Mouse (Mus musculus) limb, embryonic 10.5 days (tissue): ENCODE results near the gene Ccdc162. TPM values are rescaled to one million over a fixed set of nuclear protein-coding genes. Genes with fewer than 3 reads are reported as not detected.

Source experiments
- DNase-seq: peaks from one replicate; pipeline ENCODE4 v3.0.0-alpha.2; 2017; ENCODE audit warnings: low spot score
- H3K27ac ChIP-seq: fragments of 300-500 bp; sonication (generic); 2 replicates; pipeline ENCODE4 v1.5.1; 2016; ENCODE audit warnings: mild to moderate bottlenecking
- H3K27me3 ChIP-seq: fragments of 300-500 bp; sonication (generic); 2 replicates; pipeline ENCODE4 v1.6.1; 2016; ENCODE audit warnings: low read depth, mild to moderate bottlenecking; ENCODE audit not compliant: poor library complexity, severe bottlenecking
- H3K36me3 ChIP-seq: fragments of 300-500 bp; sonication (generic); 2 replicates; pipeline ENCODE4 v1.6.1; 2016; ENCODE audit warnings: mild to moderate bottlenecking, moderate library complexity
- H3K4me1 ChIP-seq: fragments of 300-500 bp; sonication (generic); 2 replicates; pipeline ENCODE4 v1.6.1; 2016
- H3K4me3 ChIP-seq: fragments of 300-500 bp; sonication (generic); 2 replicates; pipeline ENCODE4 v1.5.1; 2016; ENCODE audit warnings: mild to moderate bottlenecking, moderate library complexity
- H3K9me3 ChIP-seq: fragments of 300-500 bp; sonication (generic); replicated peaks from 2 replicates; pipeline ENCODE4 v1.6.1; 2016; ENCODE audit warnings: mild to moderate bottlenecking
- WGBS: fragments of 180-500 bp; shearing (Covaris S2); methylation state at CpG from one replicate; pipeline ENCODE4 v1.1.7; 2016; 5-methylcytosine and 5-hydroxymethylcytosine counted together
- polyA plus RNA-seq: library from polyadenylated mRNA; unstranded; fragments of >200 nt; fragmentation: Nextera tagmentation; extraction: Ambion mirVana; gene quantifications from 2 replicates; pipeline ENCODE4 v1.2.1, GENCODE M21; 2016

The Ccdc162 gene
- polyA plus RNA-seq, 1 experiment from 2014 or later = 0.38 TPM

GRCm38 (mm10) chr10:41652988-41653387 lies 63.4 kb downstream of the Ccdc162 start:
- no peak for DNase-seq
- 82% methylated on average over 7 of the region's 7 CpGs for WGBS
- H3K9me3 ChIP-seq = no peaks in the 10 kb centered on the region
- H3K27me3 ChIP-seq = no peaks in the 10 kb centered on the region
- no peak overlapping the region for H3K27ac ChIP-seq
- no peaks in the 10 kb centered on the region for H3K36me3 ChIP-seq
- peaks cover 4% of the 10 kb centered on the region; the same call in 1 of the 2 replicates for H3K4me1 ChIP-seq
- no peak overlapping the region for H3K4me3 ChIP-seq

- 37% methylated on average over 6 of the region's 6 CpGs for WGBS
- DNase-seq = no peak
- H3K9me3 ChIP-seq = no peaks in the 10 kb centered on the region
- H3K4me3 ChIP-seq = no peak overlapping the region
- H3K27me3 ChIP-seq = no peaks in the 10 kb centered on the region
- H3K27ac ChIP-seq = no peak overlapping the region
- no peaks in the 10 kb centered on the region for H3K36me3 ChIP-seq
- H3K4me1 ChIP-seq = peaks cover 4% of the 10 kb centered on the region; the same call in 1 of the 2 replicates
Measured at GRCm38 (mm10) chr10:41652094-41652775, 64.2 kb downstream of the Ccdc162 start.

- 84% methylated on average over 3 of the region's 3 CpGs for WGBS
- Histone ChIP-seq H3K27ac (no peak overlapping the region), H3K27me3 (no peaks in the 10 kb centered on the region), H3K4me1 (peaks cover 4% of the 10 kb centered on the region; the same call in 1 of the 2 replicates), H3K9me3 (no peaks in the 10 kb centered on the region), H3K4me3 (no peak overlapping the region), H3K36me3 (no peaks in the 10 kb centered on the region)
- DNase-seq = no peak
Measured at GRCm38 (mm10) chr10:41651532-41651931, 64.9 kb downstream of the Ccdc162 start.

- 87% methylated on average over 4 of the region's 5 CpGs for WGBS
- Histone ChIP-seq H3K4me3 (no peak overlapping the region), H3K27ac (no peak overlapping the region), H3K9me3 (no peaks in the 10 kb centered on the region), H3K4me1 (peaks cover 4% of the 10 kb centered on the region; the same call in 1 of the 2 replicates), H3K36me3 (no peaks in the 10 kb centered on the region), H3K27me3 (no peaks in the 10 kb centered on the region)
- DNase-seq = no peak
Measured at GRCm38 (mm10) chr10:41649186-41649585, 67.2 kb downstream of the Ccdc162 start.

DNA sequence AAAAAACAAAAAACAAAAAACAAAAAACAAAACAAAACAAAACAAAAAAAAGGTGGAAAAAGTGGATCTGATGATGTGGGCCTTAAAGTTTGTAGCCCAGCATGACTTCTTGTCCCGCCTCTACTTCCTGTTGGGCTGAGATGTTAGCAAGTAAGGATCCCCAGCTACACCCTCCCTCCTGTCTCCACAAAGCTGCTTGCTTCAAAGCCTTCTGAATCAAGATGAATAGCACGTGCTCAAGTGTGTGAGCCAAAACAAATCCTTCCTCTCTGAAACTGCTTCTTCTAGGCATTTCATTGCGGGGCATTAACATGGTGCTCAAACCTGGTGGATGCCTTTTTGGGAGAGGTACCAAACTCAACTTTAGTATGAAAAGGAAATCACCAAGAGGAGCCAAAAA lies 77.7 kb downstream of the Ccdc162 start:
- no peak for DNase-seq
- Histone ChIP-seq H3K36me3 (no peaks in the 10 kb centered on the region), H3K9me3 (no peaks in the 10 kb centered on the region), H3K27ac (no peak overlapping the region), H3K4me3 (no peak overlapping the region), H3K4me1 (0 out of 2 replicates have a peak, but pooled peaks cover 3% of the 10 kb centered on the region), H3K27me3 (no peaks in the 10 kb centered on the region)
- 55% methylated on average over 3 of the region's 3 CpGs for WGBS

- H3K36me3 ChIP-seq = no peaks in the 10 kb centered on the region
- DNase-seq = no peak
- H3K9me3 ChIP-seq = no peaks in the 10 kb centered on the region
- 76% methylated on average over 9 of the region's 9 CpGs for WGBS
- H3K27me3 ChIP-seq = no peaks in the 10 kb centered on the region
- H3K27ac ChIP-seq = no peak overlapping the region
- no peak overlapping the region for H3K4me3 ChIP-seq
- H3K4me1 ChIP-seq = 0 out of 2 replicates have a peak, but pooled peaks cover 3% of the 10 kb centered on the region
Measured at GRCm38 (mm10) chr10:41635276-41636033, 81.0 kb downstream of the Ccdc162 start.

DNA sequence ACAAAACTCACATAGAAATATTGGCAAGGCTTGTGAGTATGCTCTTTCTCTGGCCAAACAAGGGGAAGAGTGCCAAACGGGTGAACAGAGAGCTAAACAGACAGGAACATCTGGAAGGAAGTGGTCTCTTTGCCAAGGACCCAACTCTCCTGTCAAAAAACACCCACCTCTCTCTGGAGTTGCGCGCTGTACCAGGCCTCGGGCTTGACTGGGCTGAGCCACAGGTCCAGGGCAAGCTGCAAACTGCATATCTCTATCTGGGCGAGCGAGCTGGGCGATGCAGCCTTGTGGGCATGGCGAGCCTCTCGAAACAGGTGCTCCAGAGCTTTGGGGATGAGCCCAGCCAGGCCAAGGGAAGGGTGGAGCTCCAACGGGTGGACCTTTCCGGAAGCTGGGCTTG lies 82.6 kb downstream of the Ccdc162 start:
- no peak overlapping the region for H3K4me3 ChIP-seq
- H3K27me3 ChIP-seq = no peaks in the 10 kb centered on the region
- H3K36me3 ChIP-seq = no peaks in the 10 kb centered on the region
- H3K9me3 ChIP-seq = no peaks in the 10 kb centered on the region
- H3K4me1 ChIP-seq = 0 out of 2 replicates have a peak, but pooled peaks cover 3% of the 10 kb centered on the region
- no peak for DNase-seq
- no peak overlapping the region for H3K27ac ChIP-seq
- WGBS = 92% methylated on average over 11 of the region's 11 CpGs

DNA sequence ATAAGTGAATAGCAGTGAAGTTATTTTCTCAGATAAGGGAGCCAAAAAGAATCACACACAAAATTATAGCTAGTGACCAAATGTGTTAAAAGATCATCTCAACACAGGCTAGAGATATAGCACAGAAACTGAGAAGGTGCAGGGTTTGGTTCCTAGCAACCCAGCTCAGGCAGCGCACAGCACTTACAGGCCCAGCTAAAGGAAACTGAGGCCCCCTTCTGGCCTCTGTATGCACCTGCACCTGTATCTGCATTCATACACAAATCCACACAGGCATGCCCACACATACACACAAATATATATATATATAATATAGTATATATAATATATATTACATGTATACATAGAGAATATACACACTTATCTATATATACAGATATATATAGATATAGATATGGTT lies 84.4 kb downstream of the Ccdc162 start:
- no peaks in the 10 kb centered on the region for H3K27me3 ChIP-seq
- 98% methylated on average over 1 of the region's 1 CpGs for WGBS
- H3K9me3 ChIP-seq = no peaks in the 10 kb centered on the region
- no peak overlapping the region for H3K27ac ChIP-seq
- no peak for DNase-seq
- H3K4me3 ChIP-seq = no peak overlapping the region
- 0 out of 2 replicates have a peak, but pooled peaks cover 3% of the 10 kb centered on the region for H3K4me1 ChIP-seq
- no peaks in the 10 kb centered on the region for H3K36me3 ChIP-seq

GRCm38 (mm10) chr10:41626996-41627395 lies 89.4 kb downstream of the Ccdc162 start:
- Histone ChIP-seq H3K9me3 (no peaks in the 10 kb centered on the region), H3K27ac (no peak overlapping the region), H3K27me3 (no peaks in the 10 kb centered on the region), H3K4me1 (no peaks in the 10 kb centered on the region), H3K4me3 (no peak overlapping the region), H3K36me3 (no peaks in the 10 kb centered on the region)
- no peak for DNase-seq
- WGBS = 82% methylated on average over 3 of the region's 3 CpGs

DNA sequence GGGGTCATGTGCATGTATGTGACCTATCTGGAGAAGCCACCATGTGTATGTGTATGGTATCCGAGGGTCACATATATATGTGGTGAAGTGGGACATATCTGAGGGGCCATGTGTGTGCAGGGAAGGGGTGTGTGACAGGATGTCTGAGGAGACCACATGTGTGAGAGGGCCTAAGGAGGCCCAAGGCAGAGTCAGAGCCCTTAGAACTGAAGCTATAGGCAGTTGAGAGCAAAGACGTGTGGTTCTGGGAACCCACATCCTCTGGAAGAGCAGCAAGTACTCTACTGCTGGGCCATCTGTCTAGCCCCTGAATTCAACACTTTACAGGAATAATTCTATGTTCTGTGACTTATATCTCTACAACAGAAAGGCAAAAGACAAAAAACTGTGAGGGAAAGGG lies 96.4 kb downstream of the Ccdc162 start:
- no peak for DNase-seq
- Histone ChIP-seq H3K4me3 (no peak overlapping the region), H3K9me3 (no peaks in the 10 kb centered on the region), H3K36me3 (no peaks in the 10 kb centered on the region), H3K4me1 (no peaks in the 10 kb centered on the region), H3K27ac (no peak overlapping the region), H3K27me3 (no peaks in the 10 kb centered on the region)
- WGBS = 95% methylated on average over 2 of the region's 2 CpGs

DNA sequence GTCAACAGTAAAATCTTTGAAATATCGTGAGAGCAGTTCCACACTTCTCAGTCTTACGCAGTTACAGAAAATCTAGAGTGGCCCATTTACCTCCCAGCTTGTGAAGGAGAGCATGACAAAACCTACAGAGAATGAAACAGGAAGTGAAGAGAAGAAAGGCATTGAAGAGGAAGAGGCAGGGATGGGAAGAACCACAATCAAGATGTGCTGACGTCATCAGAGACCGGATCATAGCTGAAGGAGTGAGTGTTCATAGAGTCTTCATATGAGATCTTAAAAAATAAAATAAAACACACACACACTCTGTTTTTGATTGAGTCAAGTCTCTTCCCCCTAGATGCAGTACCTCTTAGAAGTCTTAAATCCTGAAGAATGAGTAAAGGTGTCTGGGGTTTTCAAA lies 100.9 kb downstream of the Ccdc162 start:
- no peak for DNase-seq
- H3K9me3 ChIP-seq = no peaks in the 10 kb centered on the region
- H3K27ac ChIP-seq = no peak overlapping the region
- no peaks in the 10 kb centered on the region for H3K4me1 ChIP-seq
- 94% methylated on average over 4 of the region's 4 CpGs for WGBS
- no peaks in the 10 kb centered on the region for H3K27me3 ChIP-seq
- no peaks in the 10 kb centered on the region for H3K36me3 ChIP-seq
- H3K4me3 ChIP-seq = no peak overlapping the region

- no peaks in the 10 kb centered on the region for H3K9me3 ChIP-seq
- WGBS = 96% methylated on average over 5 of the region's 5 CpGs
- DNase-seq = no peak
- H3K27me3 ChIP-seq = no peaks in the 10 kb centered on the region
- no peaks in the 10 kb centered on the region for H3K36me3 ChIP-seq
- H3K27ac ChIP-seq = no peak overlapping the region
- 0 out of 2 replicates have a peak, but pooled peaks cover 4% of the 10 kb centered on the region for H3K4me1 ChIP-seq
- no peak overlapping the region for H3K4me3 ChIP-seq
Measured at GRCm38 (mm10) chr10:41611941-41612340, 104.5 kb downstream of the Ccdc162 start.

DNA sequence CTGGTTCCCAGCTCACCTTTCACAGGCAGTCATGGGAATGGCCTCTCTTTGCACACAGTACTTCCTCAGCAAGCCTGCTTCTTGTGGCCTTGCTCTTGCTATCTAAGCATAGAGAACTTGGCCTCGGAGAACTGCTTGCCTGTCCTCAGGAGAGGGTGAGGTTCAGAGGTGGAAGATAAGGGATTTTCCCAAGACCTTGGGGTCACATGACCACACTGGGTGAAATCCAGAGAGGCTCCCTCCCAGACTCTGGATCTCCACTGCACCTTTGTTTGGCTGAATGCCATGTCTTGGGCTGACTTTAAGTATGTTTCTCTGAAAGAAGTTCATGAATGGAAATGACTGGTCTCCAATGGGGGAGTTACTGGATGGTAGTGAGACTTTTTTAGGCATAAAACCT lies 107.0 kb downstream of the Ccdc162 start:
- WGBS = 92% methylated on average over 1 of the region's 1 CpGs
- Histone ChIP-seq H3K4me1 (0 out of 2 replicates have a peak, but pooled peaks cover 4% of the 10 kb centered on the region), H3K27me3 (no peaks in the 10 kb centered on the region), H3K4me3 (no peak overlapping the region), H3K36me3 (no peaks in the 10 kb centered on the region), H3K9me3 (no peaks in the 10 kb centered on the region), H3K27ac (no peak overlapping the region)
- no peak for DNase-seq
